Mouse (Mus musculus): Measurements from ENCODE around the gene Gm6408.

- TF ChIP-seq CTCF (IDR thresholded peaks at IDR 0.05): no peak
- no peak for TF ChIP-seq EP300 (IDR thresholded peaks at IDR 0.05; ENCODE audit: insufficient read depth, low read depth, low read length)
- no peak for TF ChIP-seq POLR2A (IDR thresholded peaks at IDR 0.05; ENCODE audit: insufficient read depth, low read depth, low read length)
Observed at GRCm38 (mm10) chr5:146471821-146472220, 9.9 kb upstream of the Gm6408 start.

Data from heart, adult 2 months (tissue).